Mouse (Mus musculus) liver, embryonic 15.5 days (tissue): ENCODE data around the gene Msi2. TPM values are rescaled to one million over a fixed set of nuclear protein-coding genes. Genes with fewer than 3 reads are reported as not detected.

Experiments
- ATAC-seq: fragments of 200-750 bp; cut with Nextera tagmentation; 2 replicates; pipeline ENCODE4 v1.8.0; 2017; ENCODE audit warnings: moderate number of reproducible peaks, mild to moderate bottlenecking, moderate library complexity; ENCODE audit not compliant: insufficient read depth
- H3K27ac ChIP-seq: fragments of 300-500 bp; sonication (generic); replicated peaks from 2 replicates; pipeline ENCODE4 v1.5.1; 2015; ENCODE audit warnings: mild to moderate bottlenecking, inconsistent platforms
- H3K27me3 ChIP-seq: fragments of 300-500 bp; sonication (generic); 2 replicates; pipeline ENCODE4 v1.6.1; 2015; ENCODE audit warnings: mild to moderate bottlenecking, inconsistent platforms
- H3K36me3 ChIP-seq: fragments of 300-500 bp; sonication (generic); replicated peaks from 2 replicates; pipeline ENCODE4 v1.6.1; 2015; ENCODE audit warnings: moderate library complexity, mild to moderate bottlenecking, inconsistent platforms
- H3K4me1 ChIP-seq: fragments of 300-500 bp; sonication (generic); replicated peaks from 2 replicates; pipeline ENCODE4 v1.6.1; 2015; ENCODE audit warnings: inconsistent platforms
- H3K4me2 ChIP-seq: fragments of 300-500 bp; sonication (generic); 2 replicates; pipeline ENCODE4 v1.6.1; 2015; ENCODE audit warnings: moderate library complexity, mild to moderate bottlenecking, inconsistent platforms
- H3K4me3 ChIP-seq: fragments of 300-500 bp; sonication (generic); replicated peaks from 2 replicates; pipeline ENCODE4 v1.5.1; 2015; ENCODE audit warnings: mild to moderate bottlenecking, inconsistent platforms
- H3K9ac ChIP-seq: fragments of 300-500 bp; sonication (generic); 2 replicates; pipeline ENCODE4 v1.6.1; 2015; ENCODE audit warnings: moderate library complexity, mild to moderate bottlenecking, inconsistent platforms
- H3K9me3 ChIP-seq: fragments of 300-500 bp; sonication (generic); replicated peaks from 2 replicates; pipeline ENCODE4 v1.6.1; 2016; ENCODE audit warnings: inconsistent platforms
- WGBS: fragments of 180-500 bp; shearing (Covaris S2); methylation state at CpG from one replicate; pipeline ENCODE4 v1.1.7; 2015; ENCODE audit warnings: mixed read lengths; ENCODE audit not compliant: insufficient replicate concordance; 5-methylcytosine and 5-hydroxymethylcytosine counted together
- polyA plus RNA-seq: library from polyadenylated mRNA; unstranded; fragments of >200 nt; fragmentation: Nextera tagmentation; extraction: Ambion mirVana; gene quantifications from 2 replicates; pipeline ENCODE4 v1.2.1, GENCODE M21; 2015

Gene Msi2
- polyA plus RNA-seq, 1 experiment from 2014 or later: 3.1 TPM

DNA sequence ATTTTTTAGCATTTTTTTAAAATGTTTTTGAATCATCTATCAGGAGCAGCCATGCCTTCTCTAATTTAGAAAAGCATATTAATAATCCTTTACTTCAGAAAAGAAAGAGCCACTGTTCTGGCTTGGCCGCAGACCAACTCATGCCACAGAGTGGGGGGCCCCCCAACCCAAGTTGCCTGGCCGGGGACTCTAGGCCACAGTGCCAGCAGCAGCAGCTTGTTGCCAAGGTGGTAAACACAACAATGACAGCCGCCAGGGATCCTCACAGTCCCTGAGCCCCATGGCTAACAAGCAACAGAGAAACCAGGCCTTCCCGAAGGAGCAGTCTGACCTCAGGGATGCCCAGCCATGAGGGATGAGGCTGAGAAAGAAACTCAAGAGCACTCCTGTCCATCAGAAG, 68.0 kb downstream of the Msi2 start:
- H3K4me3 ChIP-seq: no peak overlapping the region
- no peaks in the 10 kb centered on the region for H3K9me3 ChIP-seq
- H3K36me3 ChIP-seq: no peaks in the 10 kb centered on the region
- ATAC-seq: no peak
- 77% methylated on average over 4 of the region's 4 CpGs for WGBS
- H3K9ac ChIP-seq: no peak overlapping the region
- no peaks in the 10 kb centered on the region for H3K27me3 ChIP-seq
- no peak overlapping the region for H3K4me2 ChIP-seq
- no peak overlapping the region for H3K27ac ChIP-seq
- 0 out of 2 replicates have a peak, but pooled peaks cover 5% of the 10 kb centered on the region for H3K4me1 ChIP-seq

DNA sequence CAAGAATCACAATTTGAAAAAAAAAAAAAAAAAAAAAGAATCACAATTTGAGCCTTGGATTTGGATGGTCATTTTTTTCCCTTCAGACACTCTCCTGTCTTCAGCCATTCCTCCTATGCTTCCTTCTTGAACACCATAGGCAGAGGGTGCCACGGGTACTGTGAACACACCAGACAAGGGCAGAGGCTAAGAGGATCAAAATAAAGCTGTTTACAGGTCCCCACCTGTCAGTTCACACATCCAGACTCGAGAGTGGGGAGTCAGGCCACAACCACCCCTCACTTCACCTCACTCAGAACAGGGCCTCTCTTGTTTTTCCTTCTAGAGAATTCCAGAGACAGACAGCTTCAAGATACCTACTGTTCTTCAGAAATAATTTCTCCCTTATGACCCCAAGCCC, 69.3 kb downstream of the Msi2 start:
- Histone ChIP-seq H3K27ac (no peak overlapping the region), H3K9ac (no peak overlapping the region), H3K36me3 (no peaks in the 10 kb centered on the region), H3K4me1 (0 out of 2 replicates have a peak, but pooled peaks cover under 1% of the 10 kb centered on the region), H3K27me3 (no peaks in the 10 kb centered on the region), H3K4me2 (no peak overlapping the region), H3K4me3 (no peak overlapping the region), H3K9me3 (no peaks in the 10 kb centered on the region)
- WGBS: 48% methylated on average over 2 of the region's 2 CpGs
- ATAC-seq: no peak

DNA sequence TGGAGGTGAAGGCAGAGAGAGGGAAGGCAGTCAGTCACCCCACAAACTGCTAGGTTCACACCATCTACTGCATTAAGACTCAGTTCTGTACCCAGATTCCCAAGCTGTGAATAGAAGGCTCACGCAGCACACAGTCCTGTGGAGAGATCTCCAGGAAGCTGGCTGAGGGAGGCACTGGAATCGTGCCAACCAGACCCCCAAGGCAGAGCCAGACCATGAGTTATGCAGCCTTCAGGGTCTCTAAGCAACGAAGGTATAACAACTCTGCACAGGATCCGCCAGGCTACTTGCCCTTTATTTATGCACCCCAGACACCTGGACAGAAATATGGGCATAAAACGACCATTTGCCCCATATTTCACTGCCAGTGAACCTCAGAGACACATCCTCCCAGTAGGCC, 69.9 kb downstream of the Msi2 start:
- H3K36me3 ChIP-seq: no peaks in the 10 kb centered on the region
- H3K4me3 ChIP-seq: no peak overlapping the region
- H3K27ac ChIP-seq: no peak overlapping the region
- no peaks in the 10 kb centered on the region for H3K27me3 ChIP-seq
- H3K4me2 ChIP-seq: no peak overlapping the region
- no peaks in the 10 kb centered on the region for H3K9me3 ChIP-seq
- H3K9ac ChIP-seq: no peak overlapping the region
- WGBS: 74% methylated on average over 5 of the region's 5 CpGs
- no peaks in the 10 kb centered on the region for H3K4me1 ChIP-seq
- ATAC-seq: no peak

DNA sequence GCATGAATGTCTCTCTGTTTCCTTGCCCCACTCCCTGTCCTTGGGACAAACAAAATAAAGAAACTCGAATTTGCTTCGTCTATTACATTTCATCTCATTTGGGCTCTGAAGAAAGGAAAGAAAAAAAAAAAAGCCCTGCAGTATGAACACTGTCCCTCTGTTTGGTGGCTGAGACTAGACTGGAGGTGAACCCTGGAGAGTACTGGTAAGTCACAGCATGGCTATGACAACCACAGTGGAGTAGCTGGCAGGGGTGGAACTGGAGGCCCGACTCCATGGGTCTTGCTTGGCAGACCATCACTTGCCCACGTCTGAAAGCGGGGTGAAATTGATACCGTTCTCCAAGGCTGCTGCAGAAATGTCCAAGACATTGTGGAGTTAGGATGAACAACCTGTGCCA, 71.8 kb downstream of the Msi2 start:
- no peak overlapping the region for H3K4me2 ChIP-seq
- H3K4me1 ChIP-seq: no peaks in the 10 kb centered on the region
- no peaks in the 10 kb centered on the region for H3K27me3 ChIP-seq
- no peak overlapping the region for H3K27ac ChIP-seq
- H3K4me3 ChIP-seq: no peak overlapping the region
- H3K9me3 ChIP-seq: no peaks in the 10 kb centered on the region
- 72% methylated on average over 6 of the region's 6 CpGs for WGBS
- no peak overlapping the region for H3K9ac ChIP-seq
- no peak for ATAC-seq
- H3K36me3 ChIP-seq: no peaks in the 10 kb centered on the region

DNA sequence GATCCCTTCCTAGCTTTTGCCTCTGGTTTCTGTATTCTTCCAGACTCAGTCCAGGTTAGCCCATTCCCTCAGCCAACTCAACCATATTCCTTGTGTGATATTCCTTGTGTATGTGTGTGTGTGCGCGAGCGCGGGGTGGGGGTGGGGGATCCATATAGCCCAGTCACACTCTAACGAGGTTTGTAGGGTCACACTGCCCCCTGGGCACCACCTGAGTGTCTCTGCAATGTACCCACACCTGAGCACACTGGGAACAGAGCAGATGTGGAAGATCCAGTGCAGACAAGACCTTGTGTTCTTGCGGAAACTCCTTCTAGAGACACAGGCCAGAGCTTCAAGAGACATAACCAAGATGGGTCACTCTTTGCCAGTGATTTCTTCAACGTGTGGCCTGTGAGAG, 72.5 kb downstream of the Msi2 start:
- Histone ChIP-seq H3K27ac (no peak overlapping the region), H3K27me3 (no peaks in the 10 kb centered on the region), H3K4me3 (no peak overlapping the region), H3K9ac (no peak overlapping the region), H3K9me3 (no peaks in the 10 kb centered on the region), H3K4me2 (no peak overlapping the region), H3K4me1 (no peaks in the 10 kb centered on the region), H3K36me3 (no peaks in the 10 kb centered on the region)
- 75% methylated on average over 7 of the region's 7 CpGs for WGBS
- ATAC-seq: no peak

DNA sequence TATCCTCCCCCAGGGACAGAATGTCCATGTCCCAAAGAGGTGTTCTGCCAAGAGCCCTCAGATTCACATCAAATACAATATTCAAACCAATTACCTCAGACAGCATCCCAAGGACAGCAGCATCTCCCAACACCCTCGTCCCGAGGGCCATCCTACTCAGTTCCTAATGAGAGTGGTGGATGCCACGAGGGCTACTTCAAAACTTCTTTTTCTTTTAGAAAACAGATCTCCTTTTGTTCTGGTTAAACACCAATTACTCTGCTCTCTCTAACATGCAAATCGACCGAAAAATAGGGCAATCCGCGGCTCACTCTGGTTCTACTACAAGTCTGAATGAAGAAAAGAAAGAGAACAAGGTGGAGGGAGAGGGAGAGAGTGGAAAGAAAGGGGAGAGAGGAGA, 73.6 kb downstream of the Msi2 start:
- 68% methylated on average over 7 of the region's 7 CpGs for WGBS
- Histone ChIP-seq H3K27ac (no peak overlapping the region), H3K4me1 (no peaks in the 10 kb centered on the region), H3K4me3 (no peak overlapping the region), H3K4me2 (no peak overlapping the region), H3K9me3 (no peaks in the 10 kb centered on the region), H3K36me3 (no peaks in the 10 kb centered on the region), H3K27me3 (no peaks in the 10 kb centered on the region), H3K9ac (no peak overlapping the region)
- ATAC-seq: no peak

DNA sequence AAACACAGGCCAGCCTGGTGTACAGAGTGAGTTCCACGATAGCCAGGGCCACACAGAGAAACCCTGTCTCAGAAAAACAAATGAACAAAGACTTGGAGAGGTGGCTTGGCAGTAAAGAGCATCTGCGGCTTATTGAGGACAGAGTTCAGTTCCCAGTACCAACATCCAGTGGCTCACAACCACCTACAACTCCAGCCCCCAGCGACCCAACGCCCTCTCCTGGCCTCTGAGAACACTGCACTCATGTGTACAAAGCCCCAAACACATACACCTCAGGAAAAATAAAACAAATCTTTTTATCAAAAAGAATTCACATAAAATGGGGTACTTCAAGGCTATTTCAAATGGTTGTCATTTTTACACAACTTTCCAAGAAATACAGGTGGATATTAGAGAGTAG, 78.5 kb downstream of the Msi2 start:
- Histone ChIP-seq H3K4me3 (no peak overlapping the region), H3K4me1 (peaks cover 11% of the 10 kb centered on the region), H3K27ac (no peak overlapping the region), H3K36me3 (no peaks in the 10 kb centered on the region), H3K27me3 (no peaks in the 10 kb centered on the region), H3K9me3 (no peaks in the 10 kb centered on the region), H3K4me2 (no peak overlapping the region), H3K9ac (no peak overlapping the region)
- ATAC-seq: no peak
- WGBS: 65% methylated on average over 4 of the region's 4 CpGs

DNA sequence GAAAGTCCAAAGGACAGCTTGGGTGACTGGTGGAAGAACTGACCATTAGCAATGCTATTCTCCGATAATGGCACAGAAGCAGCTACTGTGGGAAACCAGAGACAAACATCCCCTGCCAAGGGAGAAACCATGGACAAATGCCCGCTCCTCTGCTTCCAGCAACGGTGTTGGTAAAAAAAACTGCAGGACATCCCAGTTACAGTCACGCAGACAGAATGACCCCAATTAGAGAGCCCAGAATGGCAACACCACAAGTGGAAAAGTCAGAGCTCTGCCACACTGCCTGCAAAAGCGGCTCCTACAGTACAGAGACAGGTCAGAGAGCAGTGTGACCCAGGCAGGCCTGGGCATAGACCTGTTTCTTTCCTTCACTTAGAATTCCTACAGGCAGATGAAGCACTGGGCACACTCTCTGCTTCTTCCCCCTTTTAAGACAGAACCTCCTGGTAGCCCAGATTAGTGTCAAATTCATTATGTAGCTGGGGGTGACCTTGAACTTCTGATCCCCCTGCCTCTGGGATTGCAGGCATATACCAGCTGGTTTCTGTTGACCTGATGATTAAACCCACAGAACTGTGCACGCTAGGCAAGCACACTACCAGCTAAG, 79.3 kb downstream of the Msi2 start:
- ATAC-seq: no peak
- Histone ChIP-seq H3K9ac (no peak overlapping the region), H3K36me3 (no peaks in the 10 kb centered on the region), H3K4me2 (no peak overlapping the region), H3K4me1 (peaks cover 11% of the 10 kb centered on the region), H3K27ac (no peak overlapping the region), H3K4me3 (no peak overlapping the region), H3K9me3 (no peaks in the 10 kb centered on the region), H3K27me3 (no peaks in the 10 kb centered on the region)
- 76% methylated on average over 6 of the region's 6 CpGs for WGBS

DNA sequence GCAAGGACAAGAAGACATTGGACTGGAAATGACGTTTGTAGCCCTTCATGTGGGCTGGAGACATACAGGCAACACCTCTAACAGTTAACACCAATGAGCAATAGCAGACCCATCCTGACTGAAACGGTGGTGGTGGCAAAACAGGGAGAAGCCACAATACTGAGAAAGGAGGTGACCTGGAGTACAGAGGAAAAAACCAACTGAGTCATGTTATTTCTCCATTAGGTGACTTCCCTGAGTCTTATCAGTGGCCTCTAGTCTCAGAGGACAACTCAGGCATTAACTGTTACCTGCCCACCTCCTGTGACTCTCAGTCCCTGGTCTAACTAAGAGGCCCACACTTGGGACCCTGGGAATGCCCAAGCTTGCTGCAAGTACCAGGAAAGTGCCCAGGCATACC, 80.1 kb downstream of the Msi2 start:
- no peak overlapping the region for H3K4me3 ChIP-seq
- H3K9me3 ChIP-seq: no peaks in the 10 kb centered on the region
- no peak overlapping the region for H3K4me2 ChIP-seq
- WGBS: 27% methylated on average over 2 of the region's 2 CpGs
- peaks cover 11% of the 10 kb centered on the region for H3K4me1 ChIP-seq
- H3K36me3 ChIP-seq: no peaks in the 10 kb centered on the region
- H3K9ac ChIP-seq: no peak overlapping the region
- no peaks in the 10 kb centered on the region for H3K27me3 ChIP-seq
- no peak for ATAC-seq
- no peak overlapping the region for H3K27ac ChIP-seq

DNA sequence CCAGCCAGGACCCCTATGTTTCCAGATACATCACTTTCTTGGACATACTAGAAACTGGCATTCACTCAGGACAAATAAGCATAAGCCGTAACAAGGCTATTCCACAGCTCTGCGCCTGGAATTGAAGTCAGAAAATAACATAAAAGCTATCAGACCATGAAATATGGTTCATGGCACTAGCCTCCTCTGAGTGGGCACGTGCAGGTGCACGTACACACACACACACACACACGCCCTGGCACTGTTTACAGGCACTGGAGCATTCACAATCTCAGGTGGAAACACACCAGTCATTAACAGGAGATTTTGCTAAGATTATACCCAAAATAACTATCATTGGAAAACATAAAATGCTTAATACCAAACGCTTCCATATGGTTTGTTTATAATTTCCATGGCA, 81.4 kb downstream of the Msi2 start:
- no peak overlapping the region for H3K4me3 ChIP-seq
- H3K9ac ChIP-seq: no peak overlapping the region
- H3K4me1 ChIP-seq: peaks cover 22% of the 10 kb centered on the region
- no peaks in the 10 kb centered on the region for H3K36me3 ChIP-seq
- H3K4me2 ChIP-seq: no peak overlapping the region
- no peak for ATAC-seq
- WGBS: 81% methylated on average over 6 of the region's 6 CpGs
- no peaks in the 10 kb centered on the region for H3K27me3 ChIP-seq
- H3K9me3 ChIP-seq: no peaks in the 10 kb centered on the region
- H3K27ac ChIP-seq: no peak overlapping the region

DNA sequence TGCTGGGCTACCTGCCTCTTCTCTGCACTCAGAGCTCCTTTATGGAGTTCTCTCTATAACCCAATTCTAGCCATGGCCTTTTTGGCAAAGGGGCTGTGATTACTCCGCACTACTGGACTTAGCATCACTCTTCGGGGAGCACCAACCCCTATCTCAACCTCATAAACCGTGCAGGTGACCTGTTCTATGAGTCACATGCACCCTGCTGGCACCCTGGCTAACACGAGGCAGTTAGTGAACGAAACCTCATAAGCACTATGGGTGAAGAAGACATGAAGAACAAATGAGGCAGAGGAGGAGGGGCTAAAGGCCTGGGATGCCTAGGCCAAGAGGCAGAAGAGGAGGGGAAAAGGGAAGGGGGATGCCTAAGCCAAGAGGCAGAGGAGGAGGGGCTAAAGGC, 82.0 kb downstream of the Msi2 start:
- 75% methylated on average over 5 of the region's 5 CpGs for WGBS

DNA sequence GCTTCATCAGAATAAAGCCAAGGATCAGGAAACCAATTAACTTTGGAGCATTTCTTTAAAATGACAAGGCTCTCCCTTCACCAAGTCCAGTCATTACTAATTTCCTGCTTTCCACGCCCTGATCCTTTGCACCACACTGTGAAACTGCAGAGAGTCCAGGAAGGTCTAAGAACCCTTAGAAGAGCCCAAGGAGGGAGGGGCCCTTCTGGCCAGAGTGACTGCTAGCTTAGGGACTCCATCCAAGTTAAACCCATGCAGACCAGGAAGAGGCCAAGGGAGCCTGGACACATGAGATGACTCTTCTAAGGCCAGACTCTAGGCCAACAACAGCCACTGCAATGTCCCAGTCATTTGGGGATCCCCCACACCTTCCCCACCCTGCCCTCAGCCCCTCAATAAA, 83.7 kb downstream of the Msi2 start:
- H3K9ac ChIP-seq: no peak overlapping the region
- 50% methylated on average over 1 of the region's 1 CpGs for WGBS
- no peak for ATAC-seq
- H3K36me3 ChIP-seq: no peaks in the 10 kb centered on the region
- H3K27me3 ChIP-seq: no peaks in the 10 kb centered on the region
- no peak overlapping the region for H3K27ac ChIP-seq
- H3K4me2 ChIP-seq: no peak overlapping the region
- no peak overlapping the region for H3K4me3 ChIP-seq
- no peaks in the 10 kb centered on the region for H3K9me3 ChIP-seq
- H3K4me1 ChIP-seq: peaks cover 29% of the 10 kb centered on the region

More for the DNA sequence above, 82.0 kb downstream of the Msi2 start:
- Histone ChIP-seq H3K4me2 (no peak overlapping the region), H3K4me1 (peaks cover 26% of the 10 kb centered on the region), H3K9me3 (no peaks in the 10 kb centered on the region), H3K9ac (no peak overlapping the region), H3K27me3 (no peaks in the 10 kb centered on the region), H3K36me3 (no peaks in the 10 kb centered on the region), H3K27ac (no peak overlapping the region), H3K4me3 (no peak overlapping the region)
- ATAC-seq: no peak
